Mouse (Mus musculus): ENCODE measurements around the gene Pyy.
A peak's percentile ranks its signal among the peaks of the same experiment; 100 is the strongest.

Pyy gene

DNA sequence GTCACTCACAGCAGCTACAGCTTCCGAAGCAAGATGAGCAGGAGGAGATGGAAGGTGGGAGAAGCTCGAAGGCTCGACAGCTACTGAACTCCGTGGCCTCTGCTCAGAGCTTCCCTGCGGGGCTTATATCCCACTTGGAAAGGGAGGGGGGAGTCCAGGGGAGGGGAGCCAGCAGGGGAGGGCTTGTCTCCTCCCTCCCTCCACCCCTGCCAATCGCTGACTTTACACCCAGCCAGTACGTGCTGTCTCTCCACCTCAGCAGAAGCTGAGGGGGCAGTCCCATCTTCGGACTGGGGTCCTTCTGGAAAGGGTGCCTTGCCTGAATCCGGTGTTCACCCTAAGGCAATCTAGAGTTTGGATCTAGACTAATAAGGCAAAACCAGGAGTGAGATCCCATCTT lies at the start of gene Pyy:
TSS of gene Pyy (minus strand) at position 101 of the 400 bp plus-strand sequence.
- DNase-seq: no peak

DNA sequence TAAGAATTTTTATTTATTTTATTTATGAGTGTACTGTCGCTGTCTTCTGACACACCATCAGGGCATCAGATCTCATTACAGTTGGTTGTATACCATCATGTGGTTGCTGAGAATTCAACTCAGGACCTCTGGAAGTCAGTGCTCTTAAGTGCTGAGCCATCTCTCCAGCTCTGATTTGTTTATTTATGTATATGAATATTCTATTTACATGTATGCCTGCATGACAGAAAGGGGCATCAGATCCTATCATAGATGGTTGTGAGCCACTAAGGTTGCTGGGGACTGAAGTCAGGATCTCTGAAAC lies 49.1 kb upstream of the Pyy start:
- no peak for DNase-seq

GRCm38 (mm10) chr11:102156039-102156785 lies 48.6 kb upstream of the Pyy start, which contains the start of gene Tmem101:
TSS of gene Tmem101 (minus strand) at chr11:102156404.
- DNase-seq: peak; percentile 85 to 87

DNA sequence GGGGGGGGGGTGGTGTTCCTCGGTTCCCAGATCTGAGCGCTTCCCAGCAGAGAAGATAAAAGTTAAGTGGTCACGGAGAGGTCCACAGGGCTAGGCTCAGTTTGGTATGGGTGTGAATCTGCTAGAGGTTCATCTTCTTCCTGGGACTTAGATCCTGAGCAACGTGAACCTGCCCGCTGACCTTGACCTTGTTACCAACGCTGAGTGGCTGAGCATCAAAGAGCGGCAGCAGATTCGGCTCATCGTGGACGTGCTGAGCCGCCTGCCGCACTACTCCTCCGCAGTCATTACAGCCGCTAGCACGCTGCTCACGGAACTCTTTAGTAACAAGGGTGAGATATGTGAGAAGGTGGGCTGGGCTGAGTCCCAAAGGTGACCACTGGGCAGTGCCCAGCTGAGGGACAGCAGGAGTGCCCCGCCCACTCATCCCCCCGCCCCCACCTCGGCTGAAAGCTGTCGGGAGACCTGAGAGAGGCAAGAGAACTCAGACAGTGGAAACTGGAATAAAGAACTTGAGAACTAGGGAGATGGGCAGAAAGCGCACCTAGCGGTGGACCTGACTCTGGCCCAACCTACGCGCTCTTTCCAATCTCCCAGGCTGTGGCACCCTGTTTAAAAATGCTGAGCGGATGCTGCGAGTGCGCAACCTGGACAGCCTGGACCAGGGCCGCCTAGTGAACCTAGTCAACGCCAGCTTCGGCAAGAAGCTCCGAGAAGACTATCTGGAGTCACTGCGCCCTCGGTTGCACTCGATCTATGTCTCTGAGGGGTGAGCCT lies 39.8 kb upstream of the Pyy start:
- no peak for DNase-seq

- no peak for DNase-seq
These were observed 38.9 kb upstream of the Pyy start for GRCm38 (mm10) chr11:102146531-102146930.

GRCm38 (mm10) chr11:102146005-102146404 lies 38.4 kb upstream of the Pyy start:
- no peak for DNase-seq

- no peak for DNase-seq
These were observed 37.9 kb upstream of the Pyy start, which contains the start of gene Nags for GRCm38 (mm10) chr11:102145471-102146001. TSS of gene Nags (plus strand) at chr11:102145513.

- DNase-seq: no peak
These were observed 37.4 kb upstream of the Pyy start for GRCm38 (mm10) chr11:102144957-102145470.

DNA sequence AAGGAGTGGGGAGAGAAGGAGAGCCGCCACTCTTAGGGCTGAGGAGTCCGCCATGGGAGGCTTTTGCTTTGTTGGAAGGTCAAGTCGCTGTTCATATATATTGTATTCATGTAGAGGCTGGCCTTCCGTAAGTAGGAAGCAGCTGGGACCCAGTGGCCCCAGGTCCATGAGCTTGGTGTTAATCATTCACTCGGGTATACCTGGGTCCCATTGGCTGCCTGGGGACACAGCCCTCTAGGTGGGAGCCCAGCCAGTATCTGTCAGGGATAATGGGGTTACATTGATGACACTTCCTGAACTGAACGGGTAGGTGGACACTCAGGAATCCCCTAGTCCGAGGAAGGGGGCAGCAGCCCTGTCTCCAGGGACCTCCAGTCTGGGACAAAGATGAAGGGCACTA lies 34.7 kb upstream of the Pyy start:
- no peak for DNase-seq

DNA sequence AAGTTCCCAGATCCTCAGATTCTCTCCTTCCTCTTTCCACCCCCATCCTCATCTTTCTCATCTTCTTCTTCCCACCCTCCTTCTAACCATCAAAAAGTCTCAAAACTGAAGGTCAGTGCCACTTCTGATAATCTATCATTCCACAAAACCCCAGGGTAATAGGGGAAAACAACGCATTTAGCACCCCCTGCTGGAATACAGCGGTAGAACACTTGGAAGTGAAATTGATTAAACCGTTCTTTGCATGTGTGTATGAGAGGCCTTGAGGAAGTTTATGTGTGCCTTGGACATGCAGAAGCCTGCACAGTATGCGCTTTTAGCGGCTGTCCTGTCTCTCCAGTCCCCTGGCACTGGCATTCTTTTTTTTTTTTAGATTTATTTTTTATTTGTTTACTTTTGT lies 32.9 kb upstream of the Pyy start:
- DNase-seq: peak; percentile 79 to 84

DNA sequence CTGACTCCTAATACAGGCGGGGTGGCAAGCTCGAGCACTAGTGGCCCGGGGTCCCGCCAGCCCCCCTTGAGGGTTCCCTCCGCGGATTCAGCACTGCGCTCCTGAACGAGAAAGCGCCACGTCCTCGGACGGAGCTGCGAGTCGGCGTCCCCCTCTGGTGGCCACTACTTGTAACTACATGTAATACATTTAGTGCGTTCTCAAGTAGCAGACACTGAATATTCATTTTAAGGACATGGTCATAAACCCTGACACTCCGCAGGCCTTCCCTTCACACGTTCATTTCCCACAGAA lies 30.8 kb upstream of the Pyy start:
- DNase-seq: peak; percentile 75

DNA sequence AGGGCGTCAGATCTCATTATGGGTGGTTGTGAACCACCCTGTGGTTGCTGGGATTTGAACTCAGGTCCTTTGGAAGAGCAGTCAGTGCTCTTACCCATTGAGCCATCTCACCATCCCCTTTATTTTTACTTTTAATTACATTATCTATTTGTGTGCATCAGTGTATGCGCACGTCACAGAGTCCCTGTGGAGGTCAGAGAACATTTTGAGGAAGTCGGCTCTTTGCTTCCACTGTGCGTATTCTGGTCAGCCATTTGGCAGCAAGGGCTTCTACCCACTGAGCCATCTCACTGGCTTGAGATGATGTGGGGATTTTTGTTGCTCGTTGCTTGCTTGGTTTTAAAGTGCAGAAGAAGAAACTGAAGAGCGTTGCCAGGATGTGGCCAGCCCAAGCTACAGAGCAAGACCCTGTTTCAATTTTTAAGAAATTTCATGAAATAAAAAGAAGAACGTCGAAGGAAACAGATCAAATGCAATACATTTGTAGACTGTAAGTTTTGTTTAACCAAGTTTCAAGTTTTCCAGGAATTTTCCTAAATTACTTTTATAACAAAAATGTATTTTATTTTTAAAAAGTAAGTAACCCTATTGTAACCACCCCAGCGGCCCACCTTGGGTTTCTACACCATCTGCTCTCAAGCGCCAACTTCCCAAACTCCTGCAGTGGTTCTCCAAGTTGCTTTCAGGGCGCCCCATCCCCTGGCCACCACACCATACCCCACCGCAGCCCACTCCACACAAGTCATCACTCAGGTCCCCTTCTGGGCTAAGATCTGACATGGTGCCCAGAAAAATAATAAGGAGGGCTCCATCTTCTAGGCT lies 30.2 kb upstream of the Pyy start:
- peak; percentile 60 to 64 for DNase-seq

DNA sequence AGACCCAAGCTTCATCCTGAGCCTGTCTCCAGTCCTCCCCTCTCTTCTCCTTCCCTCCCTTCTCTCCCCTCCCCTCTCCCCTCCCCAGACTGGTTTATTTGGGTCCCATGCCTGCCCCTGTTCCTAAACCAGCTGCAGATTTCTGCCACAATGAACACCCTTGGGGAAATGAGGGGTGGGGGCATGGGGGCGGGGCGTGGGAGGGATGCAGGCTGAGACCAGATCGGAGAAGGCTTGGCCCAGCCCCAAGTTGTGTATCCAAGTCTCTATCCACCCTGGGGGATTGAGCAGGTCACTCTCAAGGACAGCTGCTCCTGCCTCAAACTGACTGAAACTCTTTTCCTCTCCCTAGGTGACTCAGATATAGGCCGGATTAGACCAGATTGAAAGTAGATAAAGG lies 26.9 kb upstream of the Pyy start:
- DNase-seq: no peak

- DNase-seq: no peak
These were observed 9.8 kb upstream of the Pyy start for GRCm38 (mm10) chr11:102117386-102117785.

- DNase-seq: no peak
These were observed 8.6 kb upstream of the Pyy start for GRCm38 (mm10) chr11:102116241-102116640.

DNA sequence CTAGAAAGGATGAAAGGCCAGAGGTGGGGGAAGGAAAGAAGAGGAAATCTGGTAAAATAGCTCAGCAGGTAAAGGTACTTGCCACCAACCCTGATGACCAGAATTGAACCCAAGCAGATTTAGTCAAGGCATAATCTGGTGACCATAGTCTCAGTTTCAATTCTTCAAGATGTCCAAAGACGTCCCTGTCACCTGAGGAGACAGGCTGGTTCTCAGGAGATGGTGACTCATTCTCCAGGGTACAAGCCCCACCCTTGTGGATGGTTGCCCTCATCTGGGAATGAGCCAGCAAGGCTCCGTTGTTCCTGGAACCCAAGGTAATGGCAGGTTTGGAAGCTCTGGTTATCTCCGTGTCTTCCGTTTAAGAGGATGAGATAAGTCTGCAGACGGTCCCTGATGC lies 3.9 kb upstream of the Pyy start:
- no peak for DNase-seq

DNA sequence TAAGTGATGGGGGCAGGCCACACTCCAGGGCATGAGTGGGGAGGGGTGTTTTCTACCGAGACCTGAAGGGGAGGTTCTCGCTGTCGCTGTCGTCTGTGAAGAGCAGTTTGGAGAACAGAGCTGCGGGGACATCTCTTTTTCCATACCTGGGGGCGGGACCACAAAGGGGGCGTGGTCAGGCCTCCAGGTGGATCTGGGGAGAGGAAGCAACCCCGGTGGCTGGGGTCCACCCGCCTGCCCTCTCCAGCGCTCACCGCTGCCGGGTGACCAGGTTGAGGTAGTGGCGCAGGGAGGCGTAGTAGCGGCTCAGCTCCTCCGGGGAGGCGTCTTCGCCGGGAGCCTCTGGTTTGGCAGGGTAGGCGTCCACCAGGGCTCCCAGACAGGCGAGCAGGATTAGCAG lies 721 bp downstream of the Pyy start:
- DNase-seq: no peak

GRCm38 (mm10) chr11:102102485-102103258 lies 5.0 kb downstream of the Pyy start:
- peak; percentile 74 to 75 for DNase-seq

DNA sequence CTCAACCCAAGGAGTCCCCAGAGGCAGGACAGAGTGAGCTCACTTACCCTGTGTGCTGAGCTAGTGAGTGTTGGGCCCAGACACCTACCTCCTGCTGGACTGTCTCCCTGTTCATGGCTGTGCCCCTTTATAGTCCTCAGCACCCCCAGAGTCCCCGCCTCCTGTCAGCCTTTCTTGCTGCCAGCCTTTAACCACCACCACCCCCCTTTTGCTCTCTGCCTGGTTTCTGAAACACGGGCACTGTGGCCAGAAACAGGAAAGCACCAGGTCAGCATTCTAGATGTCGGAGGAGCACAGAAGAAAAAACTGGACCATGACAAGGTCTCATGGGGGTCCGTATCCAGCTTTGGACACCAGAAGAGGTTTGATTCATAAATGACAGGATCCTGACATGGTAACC lies 6.4 kb downstream of the Pyy start, which contains the start of gene Ppy:
TSS of gene Ppy (minus strand) at position 101 of the 400 bp plus-strand sequence.
- no peak for DNase-seq

DNA sequence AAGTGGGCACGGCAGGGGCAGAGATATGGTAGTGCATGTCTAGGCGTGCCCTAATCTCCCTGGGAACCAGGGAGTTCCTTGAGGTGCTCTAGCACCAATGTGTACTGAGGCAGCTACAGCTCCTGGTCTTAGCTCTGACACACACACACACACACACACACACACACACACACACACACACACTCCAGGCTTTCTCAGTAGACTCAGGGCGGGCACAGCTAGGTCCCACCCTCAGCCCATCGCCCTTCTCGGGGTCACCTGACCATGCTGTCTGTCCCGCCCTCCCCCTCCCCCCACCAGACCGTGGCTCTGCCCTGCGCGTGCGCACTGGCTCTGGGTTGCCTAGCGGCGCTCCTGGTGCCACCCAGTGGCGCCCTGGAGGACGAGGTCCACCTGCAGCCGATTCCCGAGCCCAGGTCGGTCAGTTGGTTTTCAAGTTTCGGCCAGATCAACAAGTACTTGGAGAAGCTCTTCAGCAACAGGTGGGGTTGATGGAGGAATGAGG lies 10.7 kb downstream of the Pyy start:
- DNase-seq: peak; percentile 22 to 28

- DNase-seq: no peak
These were observed 11.2 kb downstream of the Pyy start for GRCm38 (mm10) chr11:102096446-102096845.

GRCm38 (mm10) chr11:102095676-102096075 lies 12.0 kb downstream of the Pyy start:
- DNase-seq: no peak
